Mouse (Mus musculus) heart, embryonic 10.5 days (tissue): ENCODE results near the gene Heatr1. TPM values are rescaled to one million over a fixed set of nuclear protein-coding genes. Genes with fewer than 3 reads are reported as not detected.

Experiments used
- DNase-seq: peaks from one replicate; pipeline ENCODE4 v3.0.0-alpha.2; 2017; ENCODE audit warnings: low spot score
- H3K27ac ChIP-seq: fragments of 300-500 bp; sonication (generic); 2 replicates; pipeline ENCODE4 v1.5.1; 2016; ENCODE audit warnings: mild to moderate bottlenecking
- H3K27me3 ChIP-seq: fragments of 300-500 bp; sonication (generic); 2 replicates; pipeline ENCODE4 v1.6.1; 2016; ENCODE audit warnings: mild to moderate bottlenecking; ENCODE audit not compliant: poor library complexity, insufficient read depth, severe bottlenecking
- H3K36me3 ChIP-seq: fragments of 300-500 bp; sonication (generic); 2 replicates; pipeline ENCODE4 v1.6.1; 2016; ENCODE audit warnings: mild to moderate bottlenecking, moderate library complexity
- H3K4me1 ChIP-seq: fragments of 300-500 bp; sonication (generic); 2 replicates; pipeline ENCODE4 v1.6.1; 2016; ENCODE audit warnings: mild to moderate bottlenecking
- H3K4me3 ChIP-seq: fragments of 300-500 bp; sonication (generic); 2 replicates; pipeline ENCODE4 v1.5.1; 2016; ENCODE audit warnings: mild to moderate bottlenecking, moderate library complexity
- H3K9me3 ChIP-seq: fragments of 300-500 bp; sonication (generic); 2 replicates; pipeline ENCODE4 v1.6.1; 2016; ENCODE audit warnings: mild to moderate bottlenecking, moderate library complexity
- WGBS: fragments of 180-500 bp; shearing (Covaris S2); methylation state at CpG from one replicate; pipeline ENCODE4 v1.1.7; 2016; 5-methylcytosine and 5-hydroxymethylcytosine counted together
- polyA plus RNA-seq: library from polyadenylated mRNA; unstranded; fragments of >200 nt; fragmentation: Nextera tagmentation; extraction: Ambion mirVana; gene quantifications from 2 replicates; pipeline ENCODE4 v1.2.1, GENCODE M21; 2016

The Heatr1 gene
- polyA plus RNA-seq, 1 experiment from 2014 or later: 25.7 TPM

DNA sequence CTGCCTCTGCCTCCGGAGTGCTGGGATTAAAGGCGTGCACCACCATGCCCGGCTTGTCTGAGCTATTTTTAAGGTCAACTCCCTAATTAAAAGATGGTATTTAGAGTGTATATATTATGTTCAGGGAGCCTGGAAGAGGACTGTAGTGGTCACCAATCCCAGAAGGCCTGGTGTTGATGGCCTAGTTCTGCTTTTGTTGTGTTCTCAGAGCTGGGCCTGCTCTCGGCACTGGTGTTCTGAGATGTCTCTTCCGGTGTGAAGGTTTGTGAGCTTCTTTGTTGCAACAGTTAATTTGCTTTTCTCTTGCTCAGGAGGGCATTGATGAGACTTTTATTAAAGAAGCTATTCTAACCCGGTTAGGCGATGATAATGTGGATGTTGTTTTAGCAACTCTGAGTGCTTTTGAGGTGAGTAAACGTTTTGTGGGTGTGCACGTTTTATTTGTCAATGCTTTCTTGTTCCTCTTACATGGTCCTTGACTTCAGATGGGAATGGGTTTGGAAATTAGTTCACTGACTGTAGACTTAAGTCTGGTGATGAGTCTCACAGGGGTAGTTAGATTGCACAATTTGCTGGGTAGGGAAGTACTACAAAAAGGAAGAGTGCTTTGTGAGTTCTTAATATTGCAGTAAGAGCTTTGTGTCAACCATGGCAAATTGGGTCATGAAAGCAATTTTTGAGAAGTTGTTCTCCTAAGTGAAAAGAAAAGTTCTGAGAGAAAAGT lies 13.7 kb downstream of the Heatr1 start:
- Histone ChIP-seq H3K4me3 (no peak overlapping the region), H3K4me1 (no peaks in the 10 kb centered on the region), H3K9me3 (no peaks in the 10 kb centered on the region), H3K27ac (no peak overlapping the region), H3K27me3 (no peaks in the 10 kb centered on the region), H3K36me3 (peaks cover 81% of the 10 kb centered on the region)
- DNase-seq: no peak
- 93% methylated on average over 9 of the region's 9 CpGs for WGBS

DNA sequence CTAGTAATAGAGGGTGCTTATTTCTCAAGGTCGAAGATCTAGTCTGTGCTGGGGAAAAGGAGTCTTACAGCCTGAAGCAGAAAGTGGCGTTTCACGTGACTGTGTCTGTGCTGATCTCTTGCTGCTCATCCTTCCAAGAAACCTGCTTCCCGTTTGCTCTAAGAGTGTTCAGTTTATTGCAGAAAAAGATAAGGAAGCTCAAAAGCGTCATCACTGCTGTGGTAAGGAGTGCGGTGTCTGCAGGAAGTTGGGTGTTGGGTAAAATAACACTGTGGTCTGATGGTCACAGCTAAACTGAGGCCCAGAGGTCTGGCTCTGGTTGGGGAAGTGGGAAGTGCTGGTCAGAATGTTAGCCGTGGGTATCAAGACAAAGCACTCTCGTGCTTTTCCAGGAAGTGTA lies 17.2 kb downstream of the Heatr1 start:
- no peak overlapping the region for H3K27ac ChIP-seq
- H3K4me1 ChIP-seq: no peaks in the 10 kb centered on the region
- WGBS: 68% methylated on average over 8 of the region's 8 CpGs
- DNase-seq: no peak
- no peak overlapping the region for H3K4me3 ChIP-seq
- peaks cover 83% of the 10 kb centered on the region for H3K36me3 ChIP-seq
- H3K27me3 ChIP-seq: no peaks in the 10 kb centered on the region
- no peaks in the 10 kb centered on the region for H3K9me3 ChIP-seq

DNA sequence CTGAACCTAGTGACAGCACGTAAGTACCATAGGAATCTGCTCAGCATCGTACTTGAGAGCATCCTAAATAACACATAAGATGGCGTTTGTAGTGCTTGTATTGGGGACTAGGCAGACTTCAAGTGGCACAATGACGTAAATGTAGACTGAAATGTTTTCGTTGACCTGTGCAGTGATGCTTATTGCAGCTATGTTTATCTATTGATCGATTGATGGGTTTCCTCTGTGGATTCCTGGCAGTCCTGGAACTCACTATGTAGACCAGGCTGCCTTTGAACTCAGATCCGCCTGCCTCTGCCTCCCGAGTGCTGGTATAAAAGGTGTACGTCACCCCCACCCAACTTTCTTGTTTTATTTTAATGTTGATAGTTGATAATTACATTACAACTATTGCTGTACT lies 25.8 kb downstream of the Heatr1 start:
- DNase-seq: peak; percentile 51
- WGBS: 90% methylated on average over 9 of the region's 9 CpGs
- Histone ChIP-seq H3K9me3 (no peaks in the 10 kb centered on the region), H3K27ac (no peak overlapping the region), H3K36me3 (peaks cover 98% of the 10 kb centered on the region), H3K27me3 (no peaks in the 10 kb centered on the region), H3K4me3 (no peak overlapping the region), H3K4me1 (no peaks in the 10 kb centered on the region)

DNA sequence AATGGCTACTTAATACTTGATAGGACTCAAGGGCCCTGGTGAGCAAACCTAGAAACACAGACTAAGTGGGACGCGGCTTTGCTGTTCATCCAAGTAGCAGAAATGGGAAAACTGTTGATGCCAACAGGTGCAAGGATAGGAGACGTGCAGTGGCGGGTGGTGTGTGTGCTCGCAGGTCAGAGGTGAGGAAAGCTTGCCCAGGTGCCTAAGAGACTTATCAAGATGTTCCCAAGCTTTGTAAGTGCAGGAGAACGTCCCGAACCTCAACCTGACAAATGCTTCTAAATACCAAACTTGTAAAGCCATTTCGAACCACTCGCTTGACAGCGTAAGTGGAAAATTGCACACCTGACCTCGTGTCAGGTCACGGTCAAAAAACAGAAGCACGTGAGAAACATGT lies 33.7 kb downstream of the Heatr1 start:
- 93% methylated on average over 13 of the region's 13 CpGs for WGBS
- no peak overlapping the region for H3K4me3 ChIP-seq
- no peak overlapping the region for H3K27ac ChIP-seq
- H3K27me3 ChIP-seq: no peaks in the 10 kb centered on the region
- peak; percentile 57 for DNase-seq
- no peaks in the 10 kb centered on the region for H3K4me1 ChIP-seq
- H3K9me3 ChIP-seq: no peaks in the 10 kb centered on the region
- peaks cover 95% of the 10 kb centered on the region for H3K36me3 ChIP-seq

DNA sequence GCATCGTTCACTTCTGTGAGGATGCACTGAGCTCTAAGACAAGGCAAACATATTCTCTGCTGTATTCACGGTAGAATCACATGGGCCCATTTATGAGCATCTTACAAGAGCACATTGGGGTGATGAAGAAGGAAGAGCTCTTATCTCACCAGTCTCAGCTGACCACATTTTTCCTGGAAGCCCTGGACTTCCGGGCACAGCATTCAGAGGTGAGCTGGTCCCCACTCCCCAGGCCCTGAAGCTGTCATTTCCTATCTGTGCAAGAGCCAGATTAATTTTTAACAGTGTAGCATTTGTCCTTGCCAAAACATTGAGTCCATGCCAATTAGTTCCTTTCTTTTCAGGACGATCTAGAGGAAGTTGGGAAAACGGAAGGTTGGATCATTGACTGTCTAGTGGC lies 39.0 kb downstream of the Heatr1 start:
- H3K27ac ChIP-seq: no peak overlapping the region
- no peak for DNase-seq
- H3K9me3 ChIP-seq: no peaks in the 10 kb centered on the region
- WGBS: 86% methylated on average over 5 of the region's 5 CpGs
- no peak overlapping the region for H3K4me3 ChIP-seq
- H3K27me3 ChIP-seq: no peaks in the 10 kb centered on the region
- peaks cover 95% of the 10 kb centered on the region for H3K36me3 ChIP-seq
- H3K4me1 ChIP-seq: no peaks in the 10 kb centered on the region

GRCm38 (mm10) chr13:12439586-12439985 lies 44.8 kb downstream of the Heatr1 start:
- DNase-seq: no peak
- no peaks in the 10 kb centered on the region for H3K9me3 ChIP-seq
- H3K27ac ChIP-seq: no peak overlapping the region
- WGBS: 86% methylated on average over 3 of the region's 3 CpGs
- no peaks in the 10 kb centered on the region for H3K4me1 ChIP-seq
- H3K36me3 ChIP-seq: peaks cover 72% of the 10 kb centered on the region
- H3K27me3 ChIP-seq: no peaks in the 10 kb centered on the region
- H3K4me3 ChIP-seq: no peak overlapping the region

DNA sequence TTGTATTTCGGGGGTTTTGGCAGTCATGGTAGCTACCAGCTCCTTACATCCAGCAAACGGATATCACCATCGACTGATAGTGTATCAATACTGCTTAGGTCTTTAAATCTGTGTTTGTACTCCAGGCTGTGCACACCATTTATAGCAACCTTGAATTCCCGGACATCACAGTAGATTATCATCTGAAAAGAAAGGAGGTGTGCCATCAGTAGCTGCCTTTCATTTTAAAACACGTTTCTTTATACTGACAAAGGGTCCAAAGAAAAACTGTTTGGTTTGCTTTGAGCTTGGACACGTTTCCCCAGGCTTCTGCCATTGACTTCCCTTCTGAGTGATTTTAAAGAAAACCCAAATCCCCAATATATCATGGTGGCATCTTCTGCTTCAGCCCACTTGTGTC lies 46.0 kb downstream of the Heatr1 start:
- peaks cover 60% of the 10 kb centered on the region for H3K36me3 ChIP-seq
- 89% methylated on average over 6 of the region's 6 CpGs for WGBS
- no peak overlapping the region for H3K27ac ChIP-seq
- H3K4me3 ChIP-seq: no peak overlapping the region
- no peak for DNase-seq
- H3K4me1 ChIP-seq: no peaks in the 10 kb centered on the region
- H3K27me3 ChIP-seq: no peaks in the 10 kb centered on the region
- no peaks in the 10 kb centered on the region for H3K9me3 ChIP-seq

GRCm38 (mm10) chr13:12442008-12442587 lies 47.3 kb downstream of the Heatr1 start:
- no peak for DNase-seq
- H3K36me3 ChIP-seq: peaks cover 48% of the 10 kb centered on the region
- no peak overlapping the region for H3K27ac ChIP-seq
- no peaks in the 10 kb centered on the region for H3K4me1 ChIP-seq
- H3K4me3 ChIP-seq: no peak overlapping the region
- H3K9me3 ChIP-seq: no peaks in the 10 kb centered on the region
- no peaks in the 10 kb centered on the region for H3K27me3 ChIP-seq
- WGBS: 83% methylated on average over 2 of the region's 2 CpGs

DNA sequence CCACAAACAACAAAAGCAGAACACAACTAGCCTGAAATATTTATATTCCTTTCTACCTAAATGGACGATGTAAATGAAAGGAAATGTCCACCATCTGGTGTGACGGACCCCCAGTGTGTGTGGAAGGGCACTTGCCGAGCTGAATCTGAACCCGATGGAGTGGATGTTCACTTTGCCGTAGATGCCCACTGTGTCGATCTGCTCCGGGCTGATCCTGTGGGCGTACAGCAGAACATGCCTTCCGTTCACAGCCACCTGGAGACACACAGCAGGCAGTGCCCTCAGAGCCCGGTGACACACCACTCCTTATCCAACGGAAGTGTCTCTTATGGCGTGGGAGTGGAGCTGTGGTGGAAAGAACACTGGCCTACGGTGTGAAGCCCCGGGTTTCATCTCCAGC lies 58.3 kb downstream of the Heatr1 start:
- H3K4me3 ChIP-seq: no peak overlapping the region
- H3K4me1 ChIP-seq: no peaks in the 10 kb centered on the region
- no peak overlapping the region for H3K27ac ChIP-seq
- 90% methylated on average over 14 of the region's 14 CpGs for WGBS
- H3K9me3 ChIP-seq: no peaks in the 10 kb centered on the region
- no peaks in the 10 kb centered on the region for H3K27me3 ChIP-seq
- peaks cover 10% of the 10 kb centered on the region; the same call in 1 of the 2 replicates for H3K36me3 ChIP-seq
- DNase-seq: no peak

- Histone ChIP-seq H3K4me1 (no peaks in the 10 kb centered on the region), H3K4me3 (no peak overlapping the region), H3K27ac (no peak overlapping the region), H3K27me3 (no peaks in the 10 kb centered on the region), H3K36me3 (peaks cover 10% of the 10 kb centered on the region; the same call in 1 of the 2 replicates), H3K9me3 (no peaks in the 10 kb centered on the region)
- DNase-seq: no peak
- 79% methylated on average over 7 of the region's 7 CpGs for WGBS
These were observed 60.0 kb downstream of the Heatr1 start for GRCm38 (mm10) chr13:12454686-12455390.

- DNase-seq: no peak
- 67% methylated on average over 7 of the region's 7 CpGs for WGBS
- H3K4me1 ChIP-seq: 0 out of 2 replicates have a peak, but pooled peaks cover under 1% of the 10 kb centered on the region
- peaks cover 10% of the 10 kb centered on the region; the same call in 1 of the 2 replicates for H3K36me3 ChIP-seq
- no peak overlapping the region for H3K4me3 ChIP-seq
- no peaks in the 10 kb centered on the region for H3K9me3 ChIP-seq
- H3K27me3 ChIP-seq: no peaks in the 10 kb centered on the region
- no peak overlapping the region for H3K27ac ChIP-seq
These were observed 61.9 kb downstream of the Heatr1 start for GRCm38 (mm10) chr13:12456711-12457110.

GRCm38 (mm10) chr13:12460443-12460842 lies 65.6 kb downstream of the Heatr1 start:
- H3K36me3 ChIP-seq: 0 out of 2 replicates have a peak, but pooled peaks cover 2% of the 10 kb centered on the region
- H3K4me3 ChIP-seq: peak overlapping the region; percentile 75
- H3K27ac ChIP-seq: peak overlapping the region; percentile 86; the same call in 1 of the 2 replicates
- DNase-seq: no peak
- H3K4me1 ChIP-seq: peaks cover 5% of the 10 kb centered on the region; the same call in 1 of the 2 replicates
- no peaks in the 10 kb centered on the region for H3K9me3 ChIP-seq
- WGBS: 8% methylated on average over 8 of the region's 8 CpGs
- H3K27me3 ChIP-seq: no peaks in the 10 kb centered on the region
